ENCODE assay signal across 22 mouse cellular contexts in the genomic region with DNA sequence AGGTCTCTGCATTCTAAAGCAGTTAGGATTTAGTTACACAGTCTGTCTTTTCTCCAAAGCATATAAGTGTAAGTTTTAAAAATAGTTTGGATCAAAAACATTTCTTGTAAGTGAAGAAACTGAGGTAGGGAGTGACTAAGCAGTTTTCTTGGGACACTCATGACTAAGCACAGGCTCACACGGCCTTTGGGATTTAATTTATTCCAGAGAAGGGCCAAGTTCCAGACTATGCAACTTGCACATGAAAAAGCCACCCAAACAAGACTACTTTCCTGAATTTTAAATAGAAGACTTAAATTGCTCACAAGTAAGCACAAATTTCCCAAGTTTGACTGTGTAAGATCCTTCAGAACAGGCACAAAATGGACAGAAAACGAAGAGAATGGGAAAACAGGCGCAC.
DNase-seq lines count a peak whose midpoint lies in the region; ATAC-seq and TF ChIP-seq lines count a peak whose summit lies in the region.
"Had no signal": no experiment of that assay in that cellular context is flagged by ENCODE, and none has a peak within 500 bp of the region (broad histone marks: within the 10 kb centered on the region; RNA-seq: fewer than 3 reads in every experiment).

No protein-coding gene starts in this region.

- no peaks in the 10 kb centered on the region for H3K36me3 ChIP-seq in forebrain, embryonic 13.5 days (ENCODE audit: poor library complexity, severe bottlenecking)
- H3K36me3 ChIP-seq in forebrain, embryonic 12.5 days (replicated peaks), result no peaks in the 10 kb centered on the region
- H3K36me3 ChIP-seq in hindbrain, embryonic 10.5 days, result no peaks in the 10 kb centered on the region
- no peaks in the 10 kb centered on the region for H3K36me3 ChIP-seq in hindbrain, embryonic 11.5 days (ENCODE audit: control insufficient read depth, insufficient read depth, low read length)
- no peaks in the 10 kb centered on the region for H3K36me3 ChIP-seq in midbrain, embryonic 11.5 days (ENCODE audit: control insufficient read depth, insufficient read depth, low read length)
- no peaks in the 10 kb centered on the region for H3K36me3 ChIP-seq in midbrain, postnatal 0 days (ENCODE audit: insufficient read depth, low read length)
- H3K36me3 ChIP-seq in lung, postnatal 0 days (ENCODE audit: insufficient read depth, low read length), result no peaks in the 10 kb centered on the region
- H3K36me3 ChIP-seq: embryonic facial prominence, embryonic 12.5 days; heart, embryonic 15.5 days; hindbrain, embryonic 15.5 days had no signal

- no peak for TF ChIP-seq CTCF in midbrain, postnatal 0 days (IDR thresholded peaks at IDR 0.05)
- TF ChIP-seq CTCF in lung, postnatal 0 days (IDR thresholded peaks at IDR 0.05), result no peak

- H3K27ac ChIP-seq in forebrain, embryonic 13.5 days, result peak overlapping the region; percentile 19; the same call in 1 of the 2 replicates
- H3K27ac ChIP-seq in forebrain, embryonic 12.5 days, result no peak overlapping the region
- peak overlapping the region; percentile 59; the same call in 1 of the 2 replicates for H3K27ac ChIP-seq in hindbrain, embryonic 10.5 days
- no peak overlapping the region for H3K27ac ChIP-seq in hindbrain, embryonic 11.5 days (ENCODE audit: low read depth, low read length)
- no peak overlapping the region for H3K27ac ChIP-seq in midbrain, embryonic 11.5 days (ENCODE audit: low read depth, low read length)
- H3K27ac ChIP-seq in midbrain, postnatal 0 days (ENCODE audit: low read depth, low read length), result no peak overlapping the region
- H3K27ac ChIP-seq in lung, postnatal 0 days (ENCODE audit: low read length), result no peak overlapping the region
- H3K27ac ChIP-seq: embryonic facial prominence, embryonic 12.5 days; heart, adult 2 months; heart, embryonic 15.5 days; hindbrain, embryonic 15.5 days had no signal

- no peak for TF ChIP-seq EP300 in lung, postnatal 0 days (IDR thresholded peaks at IDR 0.05)

- no peak for DNase-seq in hindbrain, embryonic 10.5 days (ENCODE audit: low spot score)
- DNase-seq in hindbrain, embryonic 11.5 days (ENCODE audit: low spot score), result no peak
- peak; percentile 69 for DNase-seq in midbrain, embryonic 11.5 days (ENCODE audit: low spot score, missing footprints)
- no peak for DNase-seq in midbrain, postnatal 0 days (ENCODE audit: low spot score)
- peak; percentile 46 for DNase-seq in fibroblast of lung, adult 2 months (ENCODE audit: low read depth)
- no peak for DNase-seq in lung, postnatal 0 days (ENCODE audit: low spot score)
- DNase-seq: cerebellum, adult 11-12 months; cerebellum, adult 9-10 months; cerebellum, postnatal 25 days; gastrocnemius, postnatal 14 days; heart, adult 2 months; heart, postnatal 14 days had no signal

- no peaks in the 10 kb centered on the region for H3K9me3 ChIP-seq in forebrain, embryonic 13.5 days (replicated peaks)
- no peaks in the 10 kb centered on the region for H3K9me3 ChIP-seq in forebrain, embryonic 12.5 days
- no peaks in the 10 kb centered on the region for H3K9me3 ChIP-seq in hindbrain, embryonic 10.5 days
- no peaks in the 10 kb centered on the region for H3K9me3 ChIP-seq in hindbrain, embryonic 11.5 days (ENCODE audit: control insufficient read depth, low read length)
- no peaks in the 10 kb centered on the region for H3K9me3 ChIP-seq in midbrain, embryonic 11.5 days (ENCODE audit: control insufficient read depth, low read length)
- H3K9me3 ChIP-seq in midbrain, postnatal 0 days (ENCODE audit: low read length), result no peaks in the 10 kb centered on the region
- no peaks in the 10 kb centered on the region for H3K9me3 ChIP-seq in lung, postnatal 0 days (ENCODE audit: low read length)
- H3K9me3 ChIP-seq: embryonic facial prominence, embryonic 12.5 days; heart, embryonic 15.5 days; hindbrain, embryonic 15.5 days had no signal

- H3K4me1 ChIP-seq in forebrain, embryonic 13.5 days, result peaks cover 39% of the 10 kb centered on the region
- H3K4me1 ChIP-seq in forebrain, embryonic 12.5 days, result peaks cover 24% of the 10 kb centered on the region
- peaks cover 32% of the 10 kb centered on the region for H3K4me1 ChIP-seq in hindbrain, embryonic 10.5 days (replicated peaks)
- peaks cover 9% of the 10 kb centered on the region for H3K4me1 ChIP-seq in hindbrain, embryonic 11.5 days (replicated peaks; ENCODE audit: control insufficient read depth, insufficient read depth, low read length)
- peaks cover 22% of the 10 kb centered on the region for H3K4me1 ChIP-seq in midbrain, embryonic 11.5 days (ENCODE audit: control insufficient read depth, insufficient read depth, low read length)
- H3K4me1 ChIP-seq in midbrain, postnatal 0 days (ENCODE audit: insufficient read depth, low read length), result 0 out of 2 replicates have a peak, but pooled peaks cover 6% of the 10 kb centered on the region
- H3K4me1 ChIP-seq in lung, postnatal 0 days (ENCODE audit: insufficient read depth, low read depth, low read length), result no peaks in the 10 kb centered on the region
- H3K4me1 ChIP-seq: heart, embryonic 15.5 days had no signal

- no peak for ATAC-seq in forebrain, embryonic 13.5 days
- ATAC-seq in forebrain, embryonic 12.5 days (ENCODE audit: low FRiP score), result no peak
- ATAC-seq in hindbrain, embryonic 11.5 days (ENCODE audit: low FRiP score), result no peak
- ATAC-seq in midbrain, embryonic 11.5 days (ENCODE audit: low FRiP score), result no peak
- no peak for ATAC-seq in midbrain, postnatal 0 days (ENCODE audit: low FRiP score)
- ATAC-seq in lung, postnatal 0 days, result no peak
- ATAC-seq: activated CD4-positive, CD25-positive, alpha-beta regulatory T cell, adult 4 months; intestine, embryonic 16.5 days; Patski had no signal

- H3K4me3 ChIP-seq in forebrain, embryonic 13.5 days, result no peak overlapping the region
- H3K4me3 ChIP-seq in forebrain, embryonic 12.5 days (replicated peaks), result no peak overlapping the region
- H3K4me3 ChIP-seq in hindbrain, embryonic 10.5 days, result no peak overlapping the region
- no peak overlapping the region for H3K4me3 ChIP-seq in hindbrain, embryonic 11.5 days (ENCODE audit: low read depth, low read length)
- H3K4me3 ChIP-seq in midbrain, embryonic 11.5 days (ENCODE audit: low read depth, low read length), result no peak overlapping the region
- H3K4me3 ChIP-seq in midbrain, postnatal 0 days (ENCODE audit: low read depth, low read length), result no peak overlapping the region
- no peak overlapping the region for H3K4me3 ChIP-seq in lung, postnatal 0 days (ENCODE audit: low read depth, low read length)
- H3K4me3 ChIP-seq: embryonic facial prominence, embryonic 12.5 days; heart, adult 2 months; heart, embryonic 15.5 days; hindbrain, embryonic 15.5 days had no signal

- H3K27me3 ChIP-seq in forebrain, embryonic 13.5 days, result no peaks in the 10 kb centered on the region
- H3K27me3 ChIP-seq in forebrain, embryonic 12.5 days, result no peaks in the 10 kb centered on the region
- no peaks in the 10 kb centered on the region; the same call in 1 of the 2 replicates for H3K27me3 ChIP-seq in hindbrain, embryonic 10.5 days (ENCODE audit: insufficient read depth, poor library complexity, severe bottlenecking)
- H3K27me3 ChIP-seq in hindbrain, embryonic 11.5 days (ENCODE audit: control insufficient read depth, insufficient read depth, low read length), result no peaks in the 10 kb centered on the region
- H3K27me3 ChIP-seq in midbrain, embryonic 11.5 days (ENCODE audit: control insufficient read depth, insufficient read depth, low read length), result no peaks in the 10 kb centered on the region
- H3K27me3 ChIP-seq in midbrain, postnatal 0 days (ENCODE audit: insufficient read depth, low read length), result no peaks in the 10 kb centered on the region
- H3K27me3 ChIP-seq in lung, postnatal 0 days (replicated peaks; ENCODE audit: insufficient read depth, low read length), result no peaks in the 10 kb centered on the region
- H3K27me3 ChIP-seq: CH12.LX; embryonic facial prominence, embryonic 12.5 days; heart, embryonic 15.5 days; hindbrain, embryonic 15.5 days; Patski had no signal

- 66% methylated on average over 3 of the region's 3 CpGs for WGBS in forebrain, embryonic 13.5 days
- 76% methylated on average over 3 of the region's 3 CpGs for WGBS in forebrain, embryonic 12.5 days
- WGBS in hindbrain, embryonic 10.5 days, result 85% methylated on average over 3 of the region's 3 CpGs
- WGBS in hindbrain, embryonic 11.5 days, result 79% methylated on average over 3 of the region's 3 CpGs
- 84% methylated on average over 3 of the region's 3 CpGs for WGBS in midbrain, embryonic 11.5 days
- WGBS in midbrain, postnatal 0 days, result 80% methylated on average over 3 of the region's 3 CpGs
- WGBS in lung, postnatal 0 days, result 72% methylated on average over 3 of the region's 3 CpGs

- H3K9ac ChIP-seq in forebrain, embryonic 13.5 days, result no peak overlapping the region
- no peak overlapping the region for H3K9ac ChIP-seq in forebrain, embryonic 12.5 days
- H3K9ac ChIP-seq in hindbrain, embryonic 11.5 days (ENCODE audit: low read depth, low read length), result no peak overlapping the region
- no peak overlapping the region for H3K9ac ChIP-seq in midbrain, embryonic 11.5 days (ENCODE audit: low read length)
- H3K9ac ChIP-seq in midbrain, postnatal 0 days (replicated peaks; ENCODE audit: low read length, poor library complexity, severe bottlenecking), result no peak overlapping the region
- no peak overlapping the region for H3K9ac ChIP-seq in lung, postnatal 0 days (replicated peaks; ENCODE audit: low read depth)
- H3K9ac ChIP-seq: embryonic facial prominence, embryonic 12.5 days; heart, embryonic 15.5 days; hindbrain, embryonic 15.5 days had no signal

- no peak overlapping the region for H3K4me2 ChIP-seq in forebrain, embryonic 13.5 days
- no peak overlapping the region for H3K4me2 ChIP-seq in forebrain, embryonic 12.5 days
- no peak overlapping the region for H3K4me2 ChIP-seq in hindbrain, embryonic 11.5 days (replicated peaks; ENCODE audit: low read depth, low read length)
- H3K4me2 ChIP-seq in midbrain, embryonic 11.5 days, result no peak overlapping the region
- no peak overlapping the region for H3K4me2 ChIP-seq in midbrain, postnatal 0 days (ENCODE audit: low read depth, low read length, poor library complexity, severe bottlenecking)
- no peak overlapping the region for H3K4me2 ChIP-seq in lung, postnatal 0 days (replicated peaks; ENCODE audit: low read depth, low read length)
- H3K4me2 ChIP-seq: embryonic facial prominence, embryonic 12.5 days; heart, embryonic 11.5 days; heart, embryonic 15.5 days; hindbrain, embryonic 15.5 days had no signal

Comparison
In these comparisons a context has a peak if more than half of its experiments do, and no peak if none do; other contexts are left out.
1. H3K27ac ChIP-seq: peak in forebrain, embryonic 13.5 days (single experiment) and hindbrain, embryonic 10.5 days (single experiment); none in forebrain, embryonic 12.5 days (single experiment), hindbrain, embryonic 11.5 days (single experiment), midbrain, embryonic 11.5 days (single experiment), midbrain, postnatal 0 days (single experiment) and lung, postnatal 0 days (single experiment).
2. DNase-seq: peak in midbrain, embryonic 11.5 days (single experiment) and fibroblast of lung, adult 2 months (single experiment); none in hindbrain, embryonic 10.5 days (single experiment), hindbrain, embryonic 11.5 days (single experiment), midbrain, postnatal 0 days (single experiment) and lung, postnatal 0 days (single experiment).